Mouse (Mus musculus): ENCODE results near the gene Fli1. TPM values are rescaled to one million over a fixed set of nuclear protein-coding genes. Genes with fewer than 3 reads are reported as not detected.

Fli1 gene
- polyA plus RNA-seq, 1 experiment from 2014 or later = 55.6 TPM

DNA sequence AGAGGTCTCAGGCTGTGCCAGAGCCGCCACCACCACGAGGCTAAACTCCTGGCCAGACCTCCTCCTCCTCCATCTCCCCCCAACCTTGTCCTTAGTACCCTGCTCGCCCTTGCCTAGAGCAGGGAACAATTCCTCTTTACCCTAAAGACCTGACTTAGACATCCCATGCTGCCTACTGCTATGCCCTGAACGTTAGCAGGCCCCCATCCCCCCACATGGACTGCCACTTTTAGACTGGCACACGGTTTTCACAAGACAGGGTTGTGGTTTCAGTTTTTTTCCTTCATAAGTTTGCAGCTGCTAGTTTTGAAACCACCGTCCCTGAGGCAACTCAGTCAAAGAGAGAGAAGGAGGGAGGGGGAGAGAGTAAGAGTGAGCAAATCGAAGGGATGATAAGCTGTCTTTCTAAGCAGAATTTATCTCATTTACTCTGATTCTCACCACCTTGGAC is 32.9 kb downstream of the Fli1 start:
- Histone ChIP-seq H3K4me1 (replicated peaks) (peaks cover 69% of the 10 kb centered on the region), H3K36me3 (0 out of 2 replicates have a peak, but pooled peaks cover 14% of the 10 kb centered on the region), H3K9me3 (no peaks in the 10 kb centered on the region), H3K27me3 (no peaks in the 10 kb centered on the region), H3K27ac (no peak overlapping the region), H3K4me2 (no peak overlapping the region), H3K4me3 (replicated peaks) (no peak overlapping the region), H3K9ac (replicated peaks) (no peak overlapping the region)
- WGBS = 62% methylated on average over 7 of the region's 7 CpGs
- no peak for ATAC-seq (ENCODE audit: insufficient number of reproducible peaks, insufficient read depth, low FRiP score, low TSS enrichment, low read depth)

DNA sequence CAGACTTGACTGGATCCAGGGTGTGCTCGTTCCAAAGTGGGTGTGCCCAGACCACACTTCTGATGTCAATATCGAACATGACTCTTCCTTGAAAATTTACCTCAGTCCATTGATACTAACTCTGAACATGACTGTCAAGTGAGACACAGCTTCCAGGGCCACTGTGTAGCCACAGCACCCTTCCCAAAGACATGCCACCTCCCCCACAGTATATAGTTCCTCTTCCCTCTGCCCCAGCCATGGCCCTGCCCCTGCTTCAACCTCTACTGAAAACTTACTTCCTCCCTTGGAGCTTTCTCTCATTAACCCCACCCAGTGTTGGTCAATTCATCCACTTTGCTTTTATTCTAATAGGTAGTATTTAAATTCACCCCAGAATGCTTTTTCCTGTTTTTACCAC is 34.0 kb downstream of the Fli1 start:
- WGBS = 68% methylated on average over 2 of the region's 2 CpGs
- peaks cover 69% of the 10 kb centered on the region for H3K4me1 ChIP-seq (replicated peaks)

DNA sequence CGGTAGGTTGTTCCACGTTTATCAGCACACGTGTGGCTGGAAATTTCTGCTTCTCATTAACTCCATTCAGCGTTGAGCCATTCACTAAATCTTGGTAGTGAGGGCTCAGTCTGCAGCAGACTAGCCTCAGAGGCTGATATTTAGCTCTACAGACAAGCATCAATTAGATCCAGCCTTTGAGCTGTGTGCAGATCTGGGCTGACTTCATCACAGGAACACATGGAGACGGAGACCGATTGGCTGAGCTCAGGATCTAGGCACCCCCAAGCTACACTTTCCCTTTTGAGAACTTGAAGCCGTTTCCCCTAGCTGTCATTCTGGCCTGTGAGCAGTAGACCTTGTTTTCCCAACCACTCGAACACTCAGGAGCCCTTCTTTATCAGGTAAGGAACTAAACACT is 34.5 kb downstream of the Fli1 start:
- H3K4me2 ChIP-seq = no peak overlapping the region
- H3K9me3 ChIP-seq = no peaks in the 10 kb centered on the region
- peaks cover 25% of the 10 kb centered on the region for H3K36me3 ChIP-seq
- no peak overlapping the region for H3K9ac ChIP-seq (replicated peaks)
- no peaks in the 10 kb centered on the region for H3K27me3 ChIP-seq
- peaks cover 70% of the 10 kb centered on the region for H3K4me1 ChIP-seq (replicated peaks)
- peak; percentile 22; the same call in 1 of the 2 replicates for ATAC-seq (ENCODE audit: insufficient number of reproducible peaks, insufficient read depth, low FRiP score, low TSS enrichment, low read depth)
- 21% methylated on average over 8 of the region's 8 CpGs for WGBS
- no peak overlapping the region for H3K4me3 ChIP-seq (replicated peaks)
- peak overlapping the region; percentile 26; the same call in 1 of the 2 replicates for H3K27ac ChIP-seq

More for the DNA sequence above, 34.0 kb downstream of the Fli1 start:
- Histone ChIP-seq H3K4me3 (replicated peaks) (no peak overlapping the region), H3K9ac (replicated peaks) (no peak overlapping the region), H3K4me2 (no peak overlapping the region), H3K27ac (0 out of 2 replicates have a peak overlapping the region, but pooled peaks have one; percentile 26), H3K27me3 (no peaks in the 10 kb centered on the region), H3K36me3 (peaks cover 24% of the 10 kb centered on the region), H3K9me3 (no peaks in the 10 kb centered on the region)
- ATAC-seq (ENCODE audit: insufficient number of reproducible peaks, insufficient read depth, low FRiP score, low TSS enrichment, low read depth) = no peak

DNA sequence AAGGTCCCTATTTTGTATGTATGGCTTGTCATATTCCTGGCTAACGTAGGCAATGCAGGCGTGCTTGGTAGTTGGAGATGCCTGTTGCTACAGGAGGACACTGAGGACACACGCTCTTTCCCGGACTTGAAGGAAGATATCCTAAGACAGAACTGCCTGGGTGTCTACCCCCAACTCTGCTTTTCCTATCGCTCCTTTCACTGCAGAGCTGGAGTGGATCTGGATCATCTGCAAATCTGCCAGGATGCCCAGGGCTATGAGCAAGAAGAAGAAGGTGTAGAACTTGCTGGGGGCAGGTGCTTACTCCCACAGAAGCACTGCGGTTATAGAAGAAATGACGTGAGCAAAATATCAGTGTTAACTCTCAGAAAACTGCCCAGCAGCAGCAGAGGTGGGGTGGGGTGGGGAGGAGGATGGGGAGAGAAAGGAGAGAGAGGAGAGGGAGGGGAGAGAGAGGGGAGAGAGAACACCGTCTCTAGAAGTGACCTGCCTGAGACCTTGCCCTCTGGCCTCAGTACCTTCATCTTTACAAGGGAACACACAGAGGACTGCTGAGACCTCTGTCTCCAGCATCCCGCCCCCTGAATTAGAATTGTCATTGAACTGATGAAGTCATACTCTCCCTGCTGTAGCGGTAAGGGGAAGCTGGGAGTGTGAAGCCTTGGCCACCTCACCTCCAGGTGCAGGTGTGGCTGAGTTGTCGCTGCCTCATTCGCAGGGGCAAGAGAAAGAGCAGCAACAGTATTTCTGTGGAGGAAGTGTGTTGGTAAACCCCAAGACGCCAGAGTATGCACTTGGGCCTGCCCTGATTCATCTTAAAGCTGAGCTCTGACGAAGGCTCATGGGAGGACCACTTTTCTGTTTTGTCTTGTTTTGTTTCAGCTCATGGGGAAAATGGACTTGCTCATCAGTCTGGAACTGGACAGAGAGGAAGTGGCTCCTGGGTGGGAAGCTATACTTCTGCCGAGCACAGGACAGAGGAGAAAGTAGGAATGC is 35.5 kb downstream of the Fli1 start:
- H3K9ac ChIP-seq (replicated peaks) = no peak overlapping the region
- no peak for ATAC-seq (ENCODE audit: insufficient number of reproducible peaks, insufficient read depth, low FRiP score, low TSS enrichment, low read depth)
- H3K9me3 ChIP-seq = no peaks in the 10 kb centered on the region
- H3K36me3 ChIP-seq = peaks cover 23% of the 10 kb centered on the region
- H3K4me1 ChIP-seq (replicated peaks) = peaks cover 76% of the 10 kb centered on the region
- no peak overlapping the region for H3K4me2 ChIP-seq
- H3K27me3 ChIP-seq = no peaks in the 10 kb centered on the region
- peak overlapping the region; percentile 26; the same call in 1 of the 2 replicates for H3K27ac ChIP-seq
- 67% methylated on average over 15 of the region's 15 CpGs for WGBS
- no peak overlapping the region for H3K4me3 ChIP-seq (replicated peaks)

DNA sequence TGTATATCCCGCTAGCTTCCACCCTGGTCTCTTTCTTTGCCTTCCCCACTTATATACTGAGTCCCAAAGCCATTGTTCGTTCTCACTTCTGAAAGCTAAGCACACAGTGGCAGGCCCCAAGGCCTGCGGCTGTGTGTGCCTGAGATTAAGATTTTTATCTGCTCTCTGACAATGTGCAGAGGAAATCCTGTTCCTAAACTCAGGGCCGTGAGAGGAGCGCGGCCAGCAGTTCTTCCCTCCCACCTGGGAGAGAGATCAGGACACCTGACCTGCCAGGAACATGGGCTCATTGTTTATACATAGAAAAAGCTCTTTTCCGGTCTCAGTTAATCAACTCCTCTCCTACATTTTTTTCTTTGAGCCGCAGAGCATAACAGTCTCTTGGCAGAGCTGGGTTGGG is 36.5 kb downstream of the Fli1 start:
- Histone ChIP-seq H3K9me3 (no peaks in the 10 kb centered on the region), H3K27me3 (no peaks in the 10 kb centered on the region), H3K4me3 (replicated peaks) (no peak overlapping the region), H3K9ac (replicated peaks) (no peak overlapping the region), H3K36me3 (peaks cover 18% of the 10 kb centered on the region), H3K27ac (no peak overlapping the region), H3K4me2 (no peak overlapping the region), H3K4me1 (replicated peaks) (peaks cover 79% of the 10 kb centered on the region)
- ATAC-seq (ENCODE audit: insufficient number of reproducible peaks, insufficient read depth, low FRiP score, low TSS enrichment, low read depth) = no peak
- 56% methylated on average over 8 of the region's 8 CpGs for whole genome bisulfite sequencing

DNA sequence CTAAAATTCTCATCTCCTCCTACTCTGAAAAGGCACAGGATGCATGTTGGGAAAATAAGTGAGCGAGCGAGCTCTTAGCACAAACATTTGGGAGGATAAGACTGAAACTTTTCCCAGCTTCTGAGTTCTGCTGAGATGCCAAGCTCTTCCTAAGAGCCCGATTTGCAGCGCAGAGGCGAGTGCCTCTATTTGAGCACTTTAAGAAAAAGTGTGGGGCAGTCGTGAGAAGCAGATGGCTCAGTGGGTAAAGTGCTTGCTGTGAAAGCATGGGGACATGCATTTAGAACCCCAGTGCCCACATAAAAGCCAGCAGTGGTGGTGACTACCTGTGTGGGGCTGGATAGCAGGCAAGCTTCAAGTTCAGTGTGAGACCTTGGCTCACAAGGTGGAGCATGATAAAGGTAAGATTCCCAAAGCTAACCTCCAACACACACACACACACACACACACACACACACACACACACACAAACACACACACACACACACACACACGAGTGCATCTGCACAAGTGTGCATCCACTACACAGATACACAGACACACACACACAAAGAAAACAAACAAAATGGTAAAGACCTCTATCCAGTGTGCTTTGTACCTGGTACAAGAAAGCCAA is 37.1 kb downstream of the Fli1 start:
- Histone ChIP-seq H3K9ac (replicated peaks) (no peak overlapping the region), H3K27me3 (no peaks in the 10 kb centered on the region), H3K27ac (no peak overlapping the region), H3K4me3 (replicated peaks) (no peak overlapping the region), H3K9me3 (no peaks in the 10 kb centered on the region), H3K4me2 (no peak overlapping the region), H3K36me3 (peaks cover 18% of the 10 kb centered on the region), H3K4me1 (replicated peaks) (peaks cover 82% of the 10 kb centered on the region)
- no peak for ATAC-seq (ENCODE audit: insufficient number of reproducible peaks, insufficient read depth, low FRiP score, low TSS enrichment, low read depth)
- 85% methylated on average over 7 of the region's 7 CpGs for WGBS

DNA sequence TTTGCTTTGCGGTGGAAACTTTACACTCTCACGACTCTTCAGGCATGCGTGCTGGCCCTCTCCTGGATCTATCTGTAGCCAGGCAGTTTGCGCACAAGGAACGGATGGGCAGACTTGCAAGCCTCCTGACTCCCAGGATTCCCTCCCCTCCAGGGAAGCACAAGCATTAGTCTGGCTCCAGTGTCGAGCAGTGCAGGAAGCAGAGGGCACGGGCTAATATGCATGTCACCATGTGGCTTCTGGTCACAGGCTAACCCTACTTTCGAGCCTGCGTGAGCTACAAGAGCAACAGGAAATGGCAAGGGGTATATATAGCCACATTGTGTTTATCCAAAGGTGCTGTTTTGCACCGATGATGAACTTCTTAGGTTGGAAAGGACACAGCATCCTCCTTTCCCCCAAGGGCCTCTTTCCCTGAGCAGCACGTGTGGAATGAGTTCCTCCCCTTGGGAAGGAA is 38.6 kb downstream of the Fli1 start:
- Histone ChIP-seq H3K27me3 (no peaks in the 10 kb centered on the region), H3K4me3 (replicated peaks) (no peak overlapping the region), H3K27ac (no peak overlapping the region), H3K9ac (replicated peaks) (no peak overlapping the region), H3K36me3 (peaks cover 18% of the 10 kb centered on the region), H3K4me2 (no peak overlapping the region), H3K9me3 (no peaks in the 10 kb centered on the region), H3K4me1 (replicated peaks) (peaks cover 83% of the 10 kb centered on the region)
- 61% methylated on average over 11 of the region's 11 CpGs for WGBS
- ATAC-seq (ENCODE audit: insufficient number of reproducible peaks, insufficient read depth, low FRiP score, low TSS enrichment, low read depth) = no peak

DNA sequence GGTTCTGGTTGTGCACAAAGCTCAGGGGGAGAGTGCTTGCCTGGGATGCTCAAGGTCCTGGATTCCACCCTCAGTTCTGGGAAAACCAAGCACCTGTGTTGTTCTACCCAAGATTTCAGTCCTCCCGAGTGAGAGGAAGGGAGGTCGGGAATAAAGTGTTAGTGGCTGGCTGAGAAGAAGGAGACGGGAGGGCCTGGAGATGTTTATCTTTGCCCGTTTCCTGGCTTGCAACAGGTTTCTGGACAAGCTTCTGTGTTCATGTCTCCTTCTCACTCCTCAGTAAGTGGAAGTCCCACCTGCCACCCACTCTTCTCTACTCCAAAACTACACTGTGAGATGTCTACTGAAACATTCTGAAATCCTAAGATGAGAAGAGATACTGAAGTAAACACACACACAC is 39.2 kb downstream of the Fli1 start:
- WGBS = 40% methylated on average over 4 of the region's 4 CpGs
- no peak overlapping the region for H3K27ac ChIP-seq

DNA sequence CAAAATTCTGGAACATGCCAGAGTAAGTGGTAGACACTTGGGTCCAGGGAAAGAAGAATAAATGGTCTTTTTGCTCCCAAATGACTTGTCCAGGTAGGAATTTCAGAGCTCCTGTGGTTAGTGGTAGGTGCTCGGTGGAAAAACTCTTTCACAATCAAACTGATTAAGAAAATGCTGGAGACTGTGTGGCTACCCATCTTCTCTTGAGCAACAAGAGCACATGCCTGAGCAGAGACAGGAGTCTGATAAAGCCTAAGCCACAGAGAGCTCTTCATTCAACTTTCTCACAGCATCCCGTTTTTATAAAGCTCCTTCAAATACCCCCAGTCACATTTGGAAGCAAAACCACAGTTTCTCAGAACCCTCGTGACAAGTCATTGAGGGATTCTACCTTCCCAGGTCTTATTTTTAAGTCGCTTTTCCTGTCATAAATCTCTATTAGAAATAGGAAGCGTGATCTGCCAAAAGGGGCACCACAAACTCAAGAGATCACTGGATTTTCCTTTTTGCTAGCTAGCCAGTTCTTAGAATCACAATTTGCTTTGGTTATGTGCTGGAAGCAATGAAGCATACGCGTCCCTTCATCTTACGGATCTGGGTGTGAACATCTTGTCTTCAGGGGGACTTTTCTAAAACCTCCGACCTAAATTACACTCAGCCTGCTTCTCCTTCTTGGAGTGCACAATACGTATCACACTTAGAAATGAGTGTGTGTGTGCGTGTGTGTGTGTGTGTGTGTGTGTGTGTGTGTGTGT is 40.2 kb downstream of the Fli1 start:
- Histone ChIP-seq H3K4me2 (no peak overlapping the region), H3K36me3 (peaks cover 18% of the 10 kb centered on the region), H3K9me3 (no peaks in the 10 kb centered on the region), H3K4me3 (replicated peaks) (no peak overlapping the region), H3K9ac (replicated peaks) (no peak overlapping the region), H3K27me3 (no peaks in the 10 kb centered on the region), H3K4me1 (replicated peaks) (peaks cover 76% of the 10 kb centered on the region), H3K27ac (no peak overlapping the region)
- 78% methylated on average over 11 of the region's 11 CpGs for WGBS
- no peak for ATAC-seq (ENCODE audit: insufficient number of reproducible peaks, insufficient read depth, low FRiP score, low TSS enrichment, low read depth)

More for the DNA sequence above, 39.2 kb downstream of the Fli1 start:
- Histone ChIP-seq H3K4me2 (no peak overlapping the region), H3K9me3 (no peaks in the 10 kb centered on the region), H3K4me1 (replicated peaks) (peaks cover 81% of the 10 kb centered on the region), H3K36me3 (peaks cover 18% of the 10 kb centered on the region), H3K4me3 (replicated peaks) (no peak overlapping the region), H3K9ac (replicated peaks) (no peak overlapping the region), H3K27me3 (no peaks in the 10 kb centered on the region)
- ATAC-seq (ENCODE audit: insufficient number of reproducible peaks, insufficient read depth, low FRiP score, low TSS enrichment, low read depth) = no peak

DNA sequence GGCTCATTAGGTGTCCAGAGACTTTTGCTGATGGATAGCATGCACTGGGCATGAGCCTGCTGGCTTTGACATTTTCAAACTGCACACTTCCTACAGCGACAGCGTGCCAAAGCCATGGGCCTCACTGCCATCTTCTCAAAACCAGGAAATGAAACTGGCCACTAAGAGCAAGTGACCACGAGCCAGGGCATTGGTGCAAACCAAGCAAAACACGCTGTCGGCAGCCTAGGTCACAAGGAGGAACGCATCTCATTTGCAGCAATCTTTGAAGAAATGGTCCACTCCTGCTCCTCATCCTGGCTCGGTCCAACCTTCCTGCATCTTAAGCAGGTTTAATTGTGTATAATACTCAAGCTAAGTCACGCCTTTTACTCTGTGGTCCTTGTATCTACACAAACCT is 41.8 kb downstream of the Fli1 start:
- no peak overlapping the region for H3K27ac ChIP-seq
- H3K4me3 ChIP-seq (replicated peaks) = no peak overlapping the region
- peaks cover 70% of the 10 kb centered on the region for H3K4me1 ChIP-seq (replicated peaks)
- peaks cover 22% of the 10 kb centered on the region for H3K36me3 ChIP-seq
- H3K27me3 ChIP-seq = no peaks in the 10 kb centered on the region
- WGBS = 90% methylated on average over 8 of the region's 8 CpGs
- H3K4me2 ChIP-seq = no peak overlapping the region
- ATAC-seq (ENCODE audit: insufficient number of reproducible peaks, insufficient read depth, low FRiP score, low TSS enrichment, low read depth) = no peak
- H3K9me3 ChIP-seq = no peaks in the 10 kb centered on the region
- no peak overlapping the region for H3K9ac ChIP-seq (replicated peaks)

DNA sequence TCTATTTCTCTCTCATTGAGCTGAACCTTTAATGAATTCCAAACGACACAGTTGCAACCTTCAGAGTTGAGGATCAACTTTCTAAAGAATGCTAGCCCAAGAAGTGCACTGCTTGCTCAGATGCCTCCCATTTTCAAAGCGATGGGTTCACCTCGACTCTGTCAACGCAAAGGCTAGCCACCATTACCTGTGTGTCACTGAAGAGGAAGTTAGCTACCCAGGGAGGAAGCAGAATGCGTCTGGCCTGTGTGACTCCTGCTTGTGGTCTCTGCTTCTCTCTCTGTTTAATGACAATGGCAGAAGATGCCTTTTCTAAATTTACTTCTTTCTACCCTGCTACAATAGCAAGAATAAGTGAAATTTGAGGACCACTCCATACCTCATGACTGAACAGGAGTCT is 42.6 kb downstream of the Fli1 start:
- H3K9ac ChIP-seq (replicated peaks) = no peak overlapping the region
- H3K27ac ChIP-seq = no peak overlapping the region
- H3K36me3 ChIP-seq = peaks cover 22% of the 10 kb centered on the region
- H3K9me3 ChIP-seq = no peaks in the 10 kb centered on the region
- no peak for ATAC-seq (ENCODE audit: insufficient number of reproducible peaks, insufficient read depth, low FRiP score, low TSS enrichment, low read depth)
- WGBS = 65% methylated on average over 5 of the region's 5 CpGs
- H3K4me2 ChIP-seq = no peak overlapping the region
- no peaks in the 10 kb centered on the region for H3K27me3 ChIP-seq
- no peak overlapping the region for H3K4me3 ChIP-seq (replicated peaks)
- H3K4me1 ChIP-seq (replicated peaks) = peaks cover 77% of the 10 kb centered on the region
